Mouse (Mus musculus): ENCODE measurements at regions not wholly inside any gene's neighbourhood (a gene's known extent, or its start where the extent isn't known, plus 50 kb on each side); places are given as distances from the start of the nearest gene placed in this dataset.

- TF ChIP-seq POLR2A (IDR thresholded peaks at IDR 0.05; ENCODE audit: borderline replicate concordance, insufficient read depth, low read length) (no peak), CTCF (IDR thresholded peaks at IDR 0.05; ENCODE audit: borderline replicate concordance, insufficient read depth, low read depth, low read length) (no peak)
These were observed 69.2 kb upstream of the 4931429L15Rik start for GRCm38 (mm10) chr9:46388677-46389676.

Data from cerebellum, adult 2 months (tissue).